Mouse (Mus musculus) intestine, embryonic 14.5 days (tissue): ENCODE measurements at regions not wholly inside any gene's neighbourhood (a gene's known extent, or its start where the extent isn't known, plus 50 kb on each side); places are given as distances from the start of the nearest gene placed in this dataset.

Source experiments
- ATAC-seq: fragments of 200-750 bp; cut with Nextera tagmentation; replicated peaks from 2 replicates; pipeline ENCODE4 v1.8.0; 2017; ENCODE audit warnings: low read depth, moderate number of reproducible peaks, moderate TSS enrichment, moderate library complexity; ENCODE audit not compliant: low FRiP score, low TSS enrichment
- DNase-seq: peaks from one replicate; pipeline ENCODE4 v3.0.0-alpha.2; 2018; ENCODE audit warnings: low spot score
- H3K27ac ChIP-seq: fragments of 300-500 bp; sonication (generic); 2 replicates; pipeline ENCODE4 v1.5.1; 2014; ENCODE audit warnings: low read depth, mild to moderate bottlenecking, control low read depth
- H3K27me3 ChIP-seq: fragments of 300-500 bp; sonication (generic); replicated peaks from 2 replicates; pipeline ENCODE4 v1.6.1; 2014; ENCODE audit warnings: low read length, control low read depth; ENCODE audit not compliant: control insufficient read depth, insufficient read depth
- H3K36me3 ChIP-seq: fragments of 300-500 bp; sonication (generic); 2 replicates; pipeline ENCODE4 v1.6.1; 2014; ENCODE audit warnings: low read length, control low read depth; ENCODE audit not compliant: control insufficient read depth, insufficient read depth
- H3K4me1 ChIP-seq: fragments of 300-500 bp; sonication (generic); replicated peaks from 2 replicates; pipeline ENCODE4 v1.6.1; 2014; ENCODE audit warnings: low read length, control low read depth, mixed read lengths; ENCODE audit not compliant: control insufficient read depth, insufficient read depth
- H3K4me2 ChIP-seq: fragments of 300-500 bp; sonication (generic); 2 replicates; pipeline ENCODE4 v1.6.1; 2014; ENCODE audit warnings: low read length
- H3K4me3 ChIP-seq: fragments of 300-500 bp; sonication (generic); 2 replicates; pipeline ENCODE4 v1.5.1; 2014; ENCODE audit warnings: low read depth, low read length, control low read depth, mixed read lengths
- H3K9ac ChIP-seq: fragments of 300-500 bp; sonication (generic); 2 replicates; pipeline ENCODE4 v1.6.1; 2014; ENCODE audit warnings: mild to moderate bottlenecking, low read length
- H3K9me3 ChIP-seq: fragments of 300-500 bp; sonication (generic); 2 replicates; pipeline ENCODE4 v1.6.1; 2016; ENCODE audit warnings: low read length, control low read depth; ENCODE audit not compliant: control insufficient read depth
- WGBS: fragments of 180-500 bp; shearing (Covaris S2); extraction: QIAGEN DNeasy Blood & Tissue Kit; methylation state at CpG from one replicate; pipeline ENCODE4 v1.1.7; 2014; 5-methylcytosine and 5-hydroxymethylcytosine counted together

DNA sequence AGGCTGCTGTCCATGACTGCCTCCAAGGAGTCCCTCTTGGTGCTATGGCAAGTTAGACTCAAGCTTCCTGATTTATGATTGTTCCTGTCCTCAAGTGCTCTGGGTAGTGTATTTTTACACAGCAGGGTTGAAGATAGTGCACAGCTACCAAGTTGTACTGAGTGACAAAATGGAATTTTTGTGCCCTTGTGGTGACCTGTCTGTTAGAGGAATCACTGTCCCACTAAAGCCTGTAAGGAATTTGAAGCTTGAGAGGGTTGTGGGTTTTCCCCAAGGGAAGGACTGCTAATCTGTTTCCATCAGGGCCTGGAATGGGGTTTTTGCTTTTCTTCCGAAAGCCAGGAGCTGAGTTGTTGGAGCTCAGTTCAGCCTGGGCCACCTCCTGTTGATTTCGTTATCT lies 306.8 kb upstream of the Gm21798 start:
- no peak overlapping the region for H3K4me3 ChIP-seq
- H3K9ac ChIP-seq: no peak overlapping the region
- no peak for DNase-seq
- no peak overlapping the region for H3K27ac ChIP-seq
- H3K9me3 ChIP-seq: 0 out of 2 replicates have a peak, but pooled peaks cover 3% of the 10 kb centered on the region
- H3K36me3 ChIP-seq: no peaks in the 10 kb centered on the region
- WGBS: 51% methylated on average over 2 of the region's 2 CpGs
- H3K4me2 ChIP-seq: no peak overlapping the region
- no peak for ATAC-seq
- no peaks in the 10 kb centered on the region for H3K27me3 ChIP-seq
- H3K4me1 ChIP-seq: no peaks in the 10 kb centered on the region; the same call in 1 of the 2 replicates

GRCm38 (mm10) chr15:64511176-64511575 lies 306.3 kb upstream of the Gm21798 start:
- H3K27me3 ChIP-seq: no peaks in the 10 kb centered on the region
- no peaks in the 10 kb centered on the region; the same call in 1 of the 2 replicates for H3K4me1 ChIP-seq
- no peak for DNase-seq
- no peak overlapping the region for H3K4me2 ChIP-seq
- no peak overlapping the region for H3K27ac ChIP-seq
- ATAC-seq: no peak
- no peaks in the 10 kb centered on the region for H3K36me3 ChIP-seq
- WGBS: 17% methylated on average over 2 of the region's 2 CpGs
- 0 out of 2 replicates have a peak, but pooled peaks cover 3% of the 10 kb centered on the region for H3K9me3 ChIP-seq
- H3K9ac ChIP-seq: no peak overlapping the region
- H3K4me3 ChIP-seq: no peak overlapping the region

GRCm38 (mm10) chr15:64512615-64513014 lies 304.9 kb upstream of the Gm21798 start:
- ATAC-seq (no peak), DNase-seq (no peak)
- Histone ChIP-seq H3K27ac (no peak overlapping the region), H3K4me1 (no peaks in the 10 kb centered on the region; the same call in 1 of the 2 replicates), H3K27me3 (no peaks in the 10 kb centered on the region), H3K4me2 (no peak overlapping the region), H3K9me3 (0 out of 2 replicates have a peak, but pooled peaks cover under 1% of the 10 kb centered on the region), H3K9ac (no peak overlapping the region), H3K4me3 (no peak overlapping the region), H3K36me3 (no peaks in the 10 kb centered on the region)
- WGBS: 74% methylated on average over 3 of the region's 3 CpGs

- H3K27ac ChIP-seq: no peak overlapping the region
- no peaks in the 10 kb centered on the region for H3K9me3 ChIP-seq
- no peak overlapping the region for H3K4me2 ChIP-seq
- no peaks in the 10 kb centered on the region for H3K27me3 ChIP-seq
- DNase-seq: no peak
- no peak overlapping the region for H3K4me3 ChIP-seq
- no peaks in the 10 kb centered on the region; the same call in 1 of the 2 replicates for H3K4me1 ChIP-seq
- ATAC-seq: no peak
- H3K9ac ChIP-seq: no peak overlapping the region
- no peaks in the 10 kb centered on the region for H3K36me3 ChIP-seq
These were observed 303.9 kb upstream of the Gm21798 start for GRCm38 (mm10) chr15:64513501-64514097.

GRCm38 (mm10) chr15:64515179-64515578 lies 302.3 kb upstream of the Gm21798 start:
- no peak overlapping the region for H3K27ac ChIP-seq
- H3K36me3 ChIP-seq: no peaks in the 10 kb centered on the region
- H3K4me2 ChIP-seq: no peak overlapping the region
- ATAC-seq: no peak
- H3K9me3 ChIP-seq: no peaks in the 10 kb centered on the region
- no peak overlapping the region for H3K4me3 ChIP-seq
- no peaks in the 10 kb centered on the region for H3K27me3 ChIP-seq
- H3K9ac ChIP-seq: no peak overlapping the region
- DNase-seq: no peak
- no peaks in the 10 kb centered on the region; the same call in 1 of the 2 replicates for H3K4me1 ChIP-seq

GRCm38 (mm10) chr15:64519207-64519628 lies 298.3 kb upstream of the Gm21798 start:
- Histone ChIP-seq H3K27ac (no peak overlapping the region), H3K9ac (no peak overlapping the region), H3K36me3 (no peaks in the 10 kb centered on the region), H3K4me2 (no peak overlapping the region), H3K4me1 (no peaks in the 10 kb centered on the region), H3K9me3 (no peaks in the 10 kb centered on the region), H3K27me3 (no peaks in the 10 kb centered on the region), H3K4me3 (no peak overlapping the region)
- 72% methylated on average over 4 of the region's 4 CpGs for WGBS
- DNase-seq (no peak), ATAC-seq (no peak)

- Histone ChIP-seq H3K4me2 (no peak overlapping the region), H3K27me3 (no peaks in the 10 kb centered on the region), H3K27ac (no peak overlapping the region), H3K36me3 (no peaks in the 10 kb centered on the region), H3K9me3 (no peaks in the 10 kb centered on the region), H3K9ac (no peak overlapping the region), H3K4me3 (no peak overlapping the region), H3K4me1 (no peaks in the 10 kb centered on the region)
- ATAC-seq (no peak), DNase-seq (no peak)
- WGBS: 57% methylated on average over 5 of the region's 5 CpGs
These were observed 296.9 kb upstream of the Gm21798 start for GRCm38 (mm10) chr15:64520568-64520967.

- no peaks in the 10 kb centered on the region for H3K4me1 ChIP-seq
- H3K36me3 ChIP-seq: no peaks in the 10 kb centered on the region
- no peaks in the 10 kb centered on the region for H3K9me3 ChIP-seq
- H3K27ac ChIP-seq: no peak overlapping the region
- no peak for DNase-seq
- H3K4me3 ChIP-seq: no peak overlapping the region
- ATAC-seq: no peak
- no peak overlapping the region for H3K9ac ChIP-seq
- no peaks in the 10 kb centered on the region for H3K27me3 ChIP-seq
- H3K4me2 ChIP-seq: no peak overlapping the region
- 60% methylated on average over 6 of the region's 6 CpGs for WGBS
These were observed 285.0 kb upstream of the Gm21798 start for GRCm38 (mm10) chr15:64532260-64533120.
